Mouse (Mus musculus): ENCODE results near the gene Gtpbp4. TPM values are rescaled to one million over a fixed set of nuclear protein-coding genes. Genes with fewer than 3 reads are reported as not detected.
"Not testable (repeated sequence)": the region's sequence is repeated elsewhere in the genome, so short reads cannot be mapped to it uniquely, and the experiment has no call there.

The Gtpbp4 gene
- polyA plus RNA-seq, 1 experiment from 2014 or later = 95.3 TPM

DNA sequence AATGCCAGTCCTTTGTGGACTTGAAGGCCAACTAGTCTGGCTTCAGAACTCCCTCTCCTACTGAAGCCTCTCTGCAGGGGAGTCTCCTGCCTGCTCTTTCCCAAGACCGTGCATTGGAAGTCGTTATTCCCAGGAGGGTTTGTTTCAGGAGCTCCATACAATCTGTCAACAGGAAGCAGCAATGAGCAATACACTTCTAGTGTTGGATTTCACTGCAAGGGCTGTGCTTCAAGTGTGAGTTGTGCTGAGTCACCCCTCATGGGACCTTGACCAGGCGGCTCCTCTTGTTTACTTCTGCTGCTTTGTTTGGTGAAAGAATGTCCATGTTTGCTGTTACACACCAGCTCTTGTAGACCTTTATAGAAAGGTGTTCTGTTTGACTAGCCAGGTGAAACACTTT, 18.5 kb upstream of the Gtpbp4 start:
- ATAC-seq = no peak
- Histone ChIP-seq H3K4me3 (no peak overlapping the region), H3K4me2 (no peak overlapping the region), H3K9me3 (replicated peaks) (no peaks in the 10 kb centered on the region), H3K36me3 (ENCODE audit: poor library complexity, severe bottlenecking) (no peaks in the 10 kb centered on the region), H3K27me3 (no peaks in the 10 kb centered on the region), H3K27ac (no peak overlapping the region), H3K9ac (no peak overlapping the region), H3K4me1 (no peaks in the 10 kb centered on the region)
- WGBS = 44% methylated on average over 3 of the region's 3 CpGs

DNA sequence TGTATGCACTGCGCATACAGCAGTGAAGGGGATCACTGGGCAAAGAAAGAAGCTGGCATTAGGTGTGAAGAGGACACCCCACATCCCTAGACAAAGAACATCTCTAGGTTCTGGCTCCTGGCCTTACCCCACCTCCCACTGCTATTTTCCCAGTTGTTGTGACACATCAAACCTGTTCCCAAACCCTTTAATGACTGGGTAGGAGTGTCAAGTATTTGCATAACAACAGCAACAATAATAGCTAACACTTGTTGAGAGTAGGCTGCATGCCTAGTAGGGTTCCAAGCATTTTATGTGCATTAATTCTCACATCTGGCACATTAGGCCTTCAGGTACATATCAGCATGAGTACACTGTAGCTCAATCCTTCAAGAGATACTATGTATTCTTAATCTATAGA, 17.6 kb upstream of the Gtpbp4 start:
- Histone ChIP-seq H3K36me3 (ENCODE audit: poor library complexity, severe bottlenecking) (no peaks in the 10 kb centered on the region), H3K9ac (no peak overlapping the region), H3K27me3 (no peaks in the 10 kb centered on the region), H3K4me2 (no peak overlapping the region), H3K4me1 (no peaks in the 10 kb centered on the region), H3K4me3 (no peak overlapping the region), H3K9me3 (replicated peaks) (no peaks in the 10 kb centered on the region), H3K27ac (no peak overlapping the region)
- 58% methylated on average over 1 of the region's 1 CpGs for WGBS
- ATAC-seq = no peak

DNA sequence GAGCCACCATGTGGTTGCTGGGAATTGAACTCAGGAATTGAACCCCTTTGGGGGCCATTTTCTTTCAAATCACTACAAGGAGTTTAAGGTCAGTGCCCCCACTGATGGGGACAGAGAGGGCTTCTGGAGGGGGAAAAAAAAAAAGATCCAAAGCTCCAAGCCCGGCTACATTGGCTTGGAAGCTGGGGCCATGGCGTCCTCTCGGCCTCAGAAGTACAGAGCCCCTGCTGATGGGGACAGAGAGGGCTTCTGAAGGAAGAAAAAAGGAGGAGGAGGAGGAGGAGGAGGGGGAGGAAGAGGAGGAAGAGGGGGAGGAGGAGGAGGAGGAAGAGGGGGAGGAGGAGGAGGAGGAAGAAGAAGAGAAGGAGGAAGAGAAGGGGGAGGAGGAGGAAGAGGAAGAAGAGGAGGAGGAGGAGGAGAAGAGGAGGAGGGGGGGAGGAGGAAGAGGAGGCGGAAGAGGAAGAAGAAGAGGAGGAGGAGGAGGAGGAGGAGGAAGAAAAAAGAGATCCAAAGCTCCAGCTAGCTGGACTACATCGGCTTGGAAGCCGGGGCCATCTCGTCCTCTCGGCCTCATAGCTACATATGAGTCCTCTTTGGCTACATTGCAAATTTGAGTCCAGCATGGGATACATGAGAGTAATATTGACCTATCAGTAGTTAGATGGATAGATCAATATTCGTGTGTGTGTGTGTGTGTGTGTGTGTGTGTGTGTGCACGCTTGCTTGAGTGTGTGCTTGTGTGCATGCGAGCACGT, 15.9 kb upstream of the Gtpbp4 start:
- 53% methylated on average over 12 of the region's 12 CpGs for WGBS
- Histone ChIP-seq H3K36me3 (ENCODE audit: poor library complexity, severe bottlenecking) (no peaks in the 10 kb centered on the region), H3K27ac (no peak overlapping the region), H3K9ac (no peak overlapping the region), H3K4me2 (no peak overlapping the region), H3K4me1 (no peaks in the 10 kb centered on the region), H3K9me3 (replicated peaks) (no peaks in the 10 kb centered on the region), H3K27me3 (no peaks in the 10 kb centered on the region), H3K4me3 (no peak overlapping the region)
- ATAC-seq = no peak

DNA sequence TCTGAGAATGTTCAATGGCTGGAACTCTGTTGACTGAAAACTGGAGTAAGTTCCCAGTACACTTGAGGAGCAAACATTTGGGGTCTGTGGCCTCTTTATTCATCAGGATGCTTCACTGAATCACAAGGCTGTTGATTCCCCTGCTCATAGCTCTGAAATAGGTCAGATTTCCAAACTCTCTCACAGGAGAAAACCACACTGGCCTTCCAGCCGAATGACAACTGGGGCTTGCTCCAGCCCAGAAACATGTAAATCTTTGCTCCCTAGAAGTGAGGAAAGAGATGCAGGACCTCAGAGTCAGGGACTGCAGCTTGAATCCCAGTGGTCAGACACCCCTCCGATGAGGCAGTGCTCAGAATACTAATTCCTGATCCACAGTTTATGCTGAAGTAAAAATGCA, 7.4 kb upstream of the Gtpbp4 start:
- no peaks in the 10 kb centered on the region for H3K4me1 ChIP-seq
- no peak overlapping the region for H3K4me2 ChIP-seq
- ATAC-seq = no peak
- H3K4me3 ChIP-seq = no peak overlapping the region
- no peaks in the 10 kb centered on the region for H3K36me3 ChIP-seq (ENCODE audit: poor library complexity, severe bottlenecking)
- H3K9me3 ChIP-seq (replicated peaks) = no peaks in the 10 kb centered on the region
- no peak overlapping the region for H3K27ac ChIP-seq
- no peaks in the 10 kb centered on the region for H3K27me3 ChIP-seq
- 74% methylated on average over 2 of the region's 2 CpGs for WGBS
- no peak overlapping the region for H3K9ac ChIP-seq

GRCm38 (mm10) chr13:8999464-8999863, 3.6 kb upstream of the Gtpbp4 start:
- no peak overlapping the region for H3K4me2 ChIP-seq
- WGBS = 89% methylated on average over 8 of the region's 8 CpGs
- no peak for ATAC-seq

DNA sequence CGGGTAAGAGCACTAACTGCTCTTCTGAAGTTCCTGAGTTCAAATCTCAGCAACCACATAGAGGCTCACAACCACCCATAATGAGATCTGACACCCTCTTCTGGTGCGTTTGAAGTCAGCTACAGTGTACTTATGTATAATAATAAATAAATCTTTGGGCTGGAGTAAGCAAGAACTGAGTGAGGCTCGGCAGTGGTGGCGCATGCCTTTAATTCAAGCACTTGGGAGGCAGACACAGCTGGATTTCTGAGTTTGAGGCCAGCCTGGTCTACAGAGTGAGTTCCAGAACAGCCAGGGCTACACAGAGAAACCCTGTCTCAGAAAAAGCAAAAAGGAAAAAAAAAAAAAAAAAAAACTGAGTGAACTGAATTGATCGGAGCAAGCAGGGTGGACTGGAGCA, 1.3 kb upstream of the Gtpbp4 start:
- not testable (repeated sequence) for H3K36me3 ChIP-seq (ENCODE audit: poor library complexity, severe bottlenecking); H3K4me2 ChIP-seq; H3K27ac ChIP-seq; H3K27me3 ChIP-seq; ATAC-seq; H3K9ac ChIP-seq; H3K4me3 ChIP-seq; H3K9me3 ChIP-seq (replicated peaks)
- H3K4me1 ChIP-seq = peaks cover 21% of the 10 kb centered on the region
- 84% methylated on average over 5 of the region's 5 CpGs for WGBS

More at GRCm38 (mm10) chr13:8999464-8999863, 3.6 kb upstream of the Gtpbp4 start:
- no peak overlapping the region for H3K27ac ChIP-seq
- H3K36me3 ChIP-seq (ENCODE audit: poor library complexity, severe bottlenecking) = no peaks in the 10 kb centered on the region
- H3K9me3 ChIP-seq (replicated peaks) = no peaks in the 10 kb centered on the region
- no peaks in the 10 kb centered on the region for H3K27me3 ChIP-seq
- peaks cover 13% of the 10 kb centered on the region for H3K4me1 ChIP-seq
- no peak overlapping the region for H3K9ac ChIP-seq
- no peak overlapping the region for H3K4me3 ChIP-seq

GRCm38 (mm10) chr13:8995159-8995989, 509 bp downstream of the Gtpbp4 start:
- Histone ChIP-seq H3K27ac (0 out of 2 replicates have a peak overlapping the region, but pooled peaks have one; percentile 44), H3K4me1 (peaks cover 21% of the 10 kb centered on the region), H3K36me3 (ENCODE audit: poor library complexity, severe bottlenecking) (peaks cover 10% of the 10 kb centered on the region), H3K4me3 (peak overlapping the region; percentile 86), H3K9me3 (replicated peaks) (no peaks in the 10 kb centered on the region), H3K27me3 (no peaks in the 10 kb centered on the region), H3K4me2 (peak overlapping the region; percentile 80), H3K9ac (peak overlapping the region; percentile 82)
- WGBS = 3% methylated on average over 33 of the region's 33 CpGs
- no peak; the same call in none of the 2 replicates for ATAC-seq

DNA sequence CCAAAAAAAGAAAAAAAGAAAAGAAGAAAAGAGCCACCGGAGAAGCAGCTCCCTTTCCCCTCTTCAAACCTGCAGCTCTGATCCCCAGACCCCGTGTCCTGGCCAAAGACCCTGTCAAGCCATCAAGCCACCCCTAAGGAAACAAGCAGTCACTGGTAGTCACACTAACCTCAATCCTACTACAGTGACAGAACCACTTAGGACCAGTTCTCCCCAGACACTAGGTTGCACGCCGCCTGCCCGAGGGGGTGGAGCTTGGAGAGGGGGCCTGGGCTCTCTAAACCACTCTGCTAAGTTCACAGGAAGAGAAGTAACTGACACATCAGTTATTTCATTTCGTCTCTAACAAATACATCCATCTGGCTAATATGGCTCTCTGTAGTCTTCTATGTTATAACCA, 3.7 kb downstream of the Gtpbp4 start:
- Histone ChIP-seq H3K27ac (no peak overlapping the region), H3K36me3 (ENCODE audit: poor library complexity, severe bottlenecking) (peaks cover 39% of the 10 kb centered on the region), H3K4me2 (no peak overlapping the region), H3K27me3 (no peaks in the 10 kb centered on the region), H3K4me3 (no peak overlapping the region), H3K4me1 (peaks cover 21% of the 10 kb centered on the region), H3K9ac (no peak overlapping the region), H3K9me3 (replicated peaks) (no peaks in the 10 kb centered on the region)
- no peak for ATAC-seq
- 91% methylated on average over 6 of the region's 6 CpGs for WGBS

DNA sequence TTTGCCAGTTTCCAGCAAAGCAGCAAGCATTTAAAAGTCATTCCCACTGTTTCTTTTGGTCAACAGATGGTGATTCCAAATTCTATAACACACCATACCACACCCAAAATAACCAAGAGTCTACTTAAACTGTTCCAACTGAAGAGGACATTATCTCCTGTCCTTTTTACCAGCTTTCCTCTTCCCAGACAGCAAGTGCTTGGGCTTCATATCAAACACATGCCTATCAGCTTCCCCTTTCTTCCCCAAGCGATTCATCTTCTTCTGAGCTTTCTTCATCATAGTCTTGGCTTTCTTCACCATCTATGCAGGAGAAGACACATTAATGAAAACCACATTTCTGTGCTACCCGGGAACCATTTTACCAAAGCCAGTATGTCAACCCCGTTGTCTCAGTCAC, 22.9 kb downstream of the Gtpbp4 start:
- WGBS = 96% methylated on average over 3 of the region's 3 CpGs
- Histone ChIP-seq H3K27ac (no peak overlapping the region), H3K9me3 (replicated peaks) (no peaks in the 10 kb centered on the region), H3K27me3 (no peaks in the 10 kb centered on the region), H3K36me3 (ENCODE audit: poor library complexity, severe bottlenecking) (peaks cover 89% of the 10 kb centered on the region), H3K4me2 (no peak overlapping the region), H3K4me3 (no peak overlapping the region), H3K9ac (no peak overlapping the region), H3K4me1 (no peaks in the 10 kb centered on the region)
- ATAC-seq = no peak

- Histone ChIP-seq H3K9me3 (replicated peaks) (no peaks in the 10 kb centered on the region), H3K4me2 (no peak overlapping the region), H3K4me3 (no peak overlapping the region), H3K27me3 (no peaks in the 10 kb centered on the region), H3K36me3 (ENCODE audit: poor library complexity, severe bottlenecking) (peaks cover 88% of the 10 kb centered on the region), H3K27ac (no peak overlapping the region), H3K4me1 (no peaks in the 10 kb centered on the region), H3K9ac (no peak overlapping the region)
- ATAC-seq = no peak
Observed at GRCm38 (mm10) chr13:8972369-8972768, 23.5 kb downstream of the Gtpbp4 start.

DNA sequence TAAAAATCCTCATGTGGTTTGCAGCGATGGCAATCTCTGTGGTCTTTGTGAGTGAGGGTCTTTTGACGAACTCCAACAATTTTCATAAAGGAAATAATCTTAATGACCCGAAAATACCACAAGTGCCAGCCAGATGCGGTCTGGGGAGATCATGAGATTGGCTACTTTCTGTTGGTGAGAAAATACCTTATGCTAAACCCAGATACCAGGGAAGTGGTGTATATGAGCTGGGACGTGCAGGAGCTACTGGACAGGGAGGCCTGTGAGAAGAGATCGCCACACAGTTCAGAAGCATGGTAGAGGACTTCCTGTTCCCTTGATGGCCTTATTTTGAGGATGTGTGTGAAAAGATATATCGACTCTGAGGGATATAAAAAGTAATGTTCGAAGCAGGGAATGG, 28.1 kb downstream of the Gtpbp4 start:
- Histone ChIP-seq H3K36me3 (ENCODE audit: poor library complexity, severe bottlenecking) (peaks cover 51% of the 10 kb centered on the region), H3K4me1 (no peaks in the 10 kb centered on the region), H3K4me2 (no peak overlapping the region), H3K27ac (no peak overlapping the region), H3K4me3 (no peak overlapping the region), H3K27me3 (no peaks in the 10 kb centered on the region), H3K9ac (no peak overlapping the region), H3K9me3 (replicated peaks) (no peaks in the 10 kb centered on the region)
- WGBS = 93% methylated on average over 8 of the region's 8 CpGs
- ATAC-seq = no peak

- no peaks in the 10 kb centered on the region for H3K9me3 ChIP-seq (replicated peaks)
- H3K4me1 ChIP-seq = no peaks in the 10 kb centered on the region
- H3K4me2 ChIP-seq = no peak overlapping the region
- H3K36me3 ChIP-seq (ENCODE audit: poor library complexity, severe bottlenecking) = peaks cover 34% of the 10 kb centered on the region
- WGBS = 88% methylated on average over 5 of the region's 5 CpGs
- no peaks in the 10 kb centered on the region for H3K27me3 ChIP-seq
- no peak overlapping the region for H3K9ac ChIP-seq
- no peak overlapping the region for H3K27ac ChIP-seq
- no peak for ATAC-seq
- no peak overlapping the region for H3K4me3 ChIP-seq
Observed at GRCm38 (mm10) chr13:8965224-8965623, 30.7 kb downstream of the Gtpbp4 start.
